Mouse (Mus musculus) heart, adult 2 months (tissue): ENCODE data around the gene Vps4a. TPM values are rescaled to one million over a fixed set of nuclear protein-coding genes. Genes with fewer than 3 reads are reported as not detected.

Source experiments
- DNase-seq, 2 experiments: peaks; one replicate each; pipeline ENCODE4 v3.0.0; 2021
- H3K27ac ChIP-seq: fragments of 200-600 bp; 2 replicates; pipeline ENCODE4 v1.8.1; 2022
- H3K27me3 ChIP-seq: fragments of 200-500 bp; 2 replicates; pipeline ENCODE4 v1.6.1; 2012; ENCODE audit warnings: mild to moderate bottlenecking, low read length, inconsistent platforms, mixed read lengths; ENCODE audit not compliant: control insufficient read depth, insufficient read depth
- H3K36me3 ChIP-seq: fragments of 200-500 bp; 2 replicates; pipeline ENCODE4 v1.6.1; 2012; ENCODE audit warnings: low read length, inconsistent platforms; ENCODE audit not compliant: control insufficient read depth, insufficient read depth
- H3K4me1 ChIP-seq: fragments of 200-500 bp; 2 replicates; pipeline ENCODE4 v1.6.1; 2011; ENCODE audit warnings: low read length; ENCODE audit not compliant: control insufficient read depth, insufficient read depth
- H3K4me3 ChIP-seq: fragments of 200-600 bp; 2 replicates; pipeline ENCODE4 v1.8.1; 2022
- H3K79me2 ChIP-seq: fragments of 200-500 bp; replicated peaks from 2 replicates; pipeline ENCODE4 v1.6.1; 2012; ENCODE audit warnings: mild to moderate bottlenecking, inconsistent platforms, low read length, moderate library complexity, mixed read lengths; ENCODE audit not compliant: control insufficient read depth, insufficient read depth
- H3K9ac ChIP-seq: fragments of 200-500 bp; 2 replicates; pipeline ENCODE4 v1.6.1; 2012; ENCODE audit warnings: low read depth, mild to moderate bottlenecking, control low read depth, inconsistent platforms, low read length, mixed read lengths
- CTCF ChIP-seq: fragments of 200-600 bp; IDR thresholded peaks from 2 replicates; pipeline ENCODE4 v1.8.1; 2022; ENCODE audit warnings: antibody characterized with exemption, mild to moderate bottlenecking, moderate library complexity
- EP300 ChIP-seq: fragments of 200-500 bp; IDR thresholded peaks from 2 replicates; pipeline ENCODE4 v1.6.1; 2011; ENCODE audit warnings: low read depth, low read length, control low read depth; ENCODE audit not compliant: insufficient read depth
- POLR2A ChIP-seq: fragments of 200-500 bp; IDR thresholded peaks from 2 replicates; pipeline ENCODE4 v1.6.1; 2011; ENCODE audit warnings: mild to moderate bottlenecking, low read depth, low read length, control low read depth; ENCODE audit not compliant: insufficient read depth
- WGBS: fragments of 180-500 bp; shearing (Covaris S2); methylation state at CpG from one replicate; pipeline ENCODE4 v1.1.7; 2018; 5-methylcytosine and 5-hydroxymethylcytosine counted together
- intact Hi-C: fragments of 180-260 bp; cut with DNase I; formaldehyde crosslinking; loops from one replicate; pipeline ENCODE4 v1.15.1; 2025
- polyA plus RNA-seq: library from polyadenylated mRNA; depleted of rRNA; stranded (reverse); fragments of >200 nt; gene quantifications from 2 replicates; pipeline ENCODE4 v1.2.3, GENCODE M21; 2012
- total RNA-seq, 2 experiments: library from RNA; stranded (reverse); gene quantifications; 2 replicates each; pipeline ENCODE4 v1.2.3; 2021

Gene Vps4a
- total and polyA plus RNA-seq, 3 experiments = 32.3 to 58.3 (median 57.1) TPM

DNA sequence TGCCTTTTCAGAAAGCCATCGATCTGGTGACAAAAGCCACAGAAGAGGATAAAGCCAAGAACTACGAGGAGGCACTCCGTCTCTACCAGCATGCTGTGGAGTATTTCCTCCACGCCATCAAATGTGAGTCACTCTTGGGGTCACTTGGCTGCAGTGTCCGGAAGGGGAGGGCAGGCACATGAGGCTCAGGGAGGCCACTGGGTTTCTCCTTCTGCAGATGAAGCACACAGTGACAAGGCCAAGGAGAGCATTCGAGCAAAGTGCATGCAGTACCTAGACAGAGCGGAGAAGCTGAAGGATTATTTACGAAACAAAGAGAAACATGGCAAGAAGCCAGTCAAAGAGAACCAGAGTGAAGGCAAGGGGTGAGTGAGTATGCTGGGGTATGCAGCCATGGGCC is 5.6 kb downstream of the Vps4a start:
- TF ChIP-seq CTCF = no peak
- no peak for TF ChIP-seq POLR2A
- TF ChIP-seq EP300 = no peak
- Histone ChIP-seq H3K4me1 (peaks cover 7% of the 10 kb centered on the region), H3K4me3 (no peak overlapping the region), H3K27ac (no peak overlapping the region), H3K79me2 (peaks cover 2% of the 10 kb centered on the region; the same call in 1 of the 2 replicates), H3K9ac (no peak overlapping the region), H3K36me3 (no peaks in the 10 kb centered on the region; the same call in 1 of the 2 replicates), H3K27me3 (no peaks in the 10 kb centered on the region)
- intact Hi-C loops = no loop called here
- peak in 1 of 2 experiments; percentile 25 for DNase-seq
- 39% methylated on average over 8 of the region's 8 CpGs for WGBS

DNA sequence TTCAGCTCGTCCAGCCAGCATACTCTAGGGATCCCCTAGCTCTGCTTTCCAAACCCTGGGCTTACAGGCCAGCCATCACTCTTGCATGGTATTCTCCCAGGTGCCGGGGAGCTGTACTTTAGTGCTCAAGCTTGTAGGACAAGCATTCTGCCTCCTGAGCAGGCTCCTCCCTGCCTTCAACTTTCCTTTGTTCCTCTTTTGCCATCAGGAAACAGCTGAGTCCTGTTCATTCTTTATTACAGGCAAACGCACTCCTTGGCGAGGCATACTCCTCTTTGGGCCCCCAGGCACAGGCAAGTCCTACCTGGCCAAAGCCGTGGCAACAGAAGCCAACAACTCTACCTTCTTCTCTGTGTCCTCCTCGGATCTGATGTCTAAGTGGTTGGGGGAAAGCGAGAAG is 9.6 kb downstream of the Vps4a start:
- Histone ChIP-seq H3K4me1 (peaks cover 5% of the 10 kb centered on the region), H3K4me3 (no peak overlapping the region), H3K27me3 (no peaks in the 10 kb centered on the region), H3K36me3 (peaks cover under 1% of the 10 kb centered on the region), H3K27ac (no peak overlapping the region), H3K79me2 (no peaks in the 10 kb centered on the region; the same call in 1 of the 2 replicates), H3K9ac (no peak overlapping the region)
- WGBS = 70% methylated on average over 7 of the region's 7 CpGs
- TF ChIP-seq EP300 (no peak), POLR2A (no peak), CTCF (no peak)
- DNase-seq = no peak
- intact Hi-C loops = no loop called here

DNA sequence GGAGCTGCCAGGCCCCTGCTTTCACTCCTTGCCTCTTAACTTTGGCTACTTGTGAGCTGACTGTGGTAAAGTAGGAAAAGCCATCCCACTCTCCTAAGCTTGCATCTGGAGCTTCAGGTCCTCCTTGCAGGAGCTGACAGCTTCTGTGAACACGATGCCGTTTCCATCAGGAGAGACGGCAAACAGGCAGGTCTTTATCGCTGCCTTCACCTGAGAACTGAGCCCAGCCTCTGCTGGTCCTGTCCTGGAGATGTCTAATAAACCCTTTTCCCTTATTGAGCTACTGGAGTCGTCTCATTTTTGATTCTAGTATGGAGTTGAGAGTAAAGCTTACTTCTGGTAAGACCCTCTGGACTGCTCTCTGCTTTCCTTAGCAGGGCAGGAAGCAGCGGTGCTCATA is 14.5 kb downstream of the Vps4a start:
- WGBS = 83% methylated on average over 6 of the region's 6 CpGs
- H3K4me3 ChIP-seq = no peak overlapping the region
- TF ChIP-seq CTCF = no peak
- no peak for TF ChIP-seq EP300
- intact Hi-C loops = no loop called here
- H3K27me3 ChIP-seq = no peaks in the 10 kb centered on the region
- DNase-seq = no peak
- no peak overlapping the region for H3K27ac ChIP-seq
- H3K36me3 ChIP-seq = peaks cover 13% of the 10 kb centered on the region
- H3K9ac ChIP-seq = no peak overlapping the region
- H3K4me1 ChIP-seq = peaks cover 5% of the 10 kb centered on the region
- no peaks in the 10 kb centered on the region; the same call in 1 of the 2 replicates for H3K79me2 ChIP-seq

DNA sequence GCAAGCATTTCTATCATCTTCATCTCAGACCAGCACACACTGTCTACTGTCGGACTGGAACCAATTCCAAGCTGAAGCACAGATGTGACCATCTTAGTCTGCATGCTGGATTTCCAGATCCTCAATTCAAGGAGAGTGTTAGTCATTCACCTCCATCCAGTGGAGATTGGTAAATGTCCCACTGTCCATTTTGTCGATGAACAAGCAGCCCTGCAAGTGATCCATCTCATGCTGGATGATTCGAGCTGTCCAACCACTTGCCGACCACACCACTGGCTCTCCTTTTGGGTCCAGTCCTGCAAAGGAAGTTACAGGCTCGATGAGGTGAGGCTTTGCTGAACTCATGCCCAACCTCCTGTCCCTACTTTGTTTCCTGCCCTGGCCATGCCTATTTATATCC is 16.0 kb downstream of the Vps4a start:
- intact Hi-C loops = no loop called here
- DNase-seq = peak in 1 of 2 experiments; percentile 25
- Histone ChIP-seq H3K79me2 (no peaks in the 10 kb centered on the region), H3K36me3 (peaks cover 13% of the 10 kb centered on the region), H3K9ac (no peak overlapping the region), H3K27me3 (no peaks in the 10 kb centered on the region), H3K4me1 (peaks cover 5% of the 10 kb centered on the region), H3K27ac (no peak overlapping the region; the same call in 1 of the 2 replicates), H3K4me3 (no peak overlapping the region)
- 30% methylated on average over 5 of the region's 5 CpGs for WGBS
- no peak for TF ChIP-seq POLR2A
- TF ChIP-seq CTCF = no peak
- no peak for TF ChIP-seq EP300

DNA sequence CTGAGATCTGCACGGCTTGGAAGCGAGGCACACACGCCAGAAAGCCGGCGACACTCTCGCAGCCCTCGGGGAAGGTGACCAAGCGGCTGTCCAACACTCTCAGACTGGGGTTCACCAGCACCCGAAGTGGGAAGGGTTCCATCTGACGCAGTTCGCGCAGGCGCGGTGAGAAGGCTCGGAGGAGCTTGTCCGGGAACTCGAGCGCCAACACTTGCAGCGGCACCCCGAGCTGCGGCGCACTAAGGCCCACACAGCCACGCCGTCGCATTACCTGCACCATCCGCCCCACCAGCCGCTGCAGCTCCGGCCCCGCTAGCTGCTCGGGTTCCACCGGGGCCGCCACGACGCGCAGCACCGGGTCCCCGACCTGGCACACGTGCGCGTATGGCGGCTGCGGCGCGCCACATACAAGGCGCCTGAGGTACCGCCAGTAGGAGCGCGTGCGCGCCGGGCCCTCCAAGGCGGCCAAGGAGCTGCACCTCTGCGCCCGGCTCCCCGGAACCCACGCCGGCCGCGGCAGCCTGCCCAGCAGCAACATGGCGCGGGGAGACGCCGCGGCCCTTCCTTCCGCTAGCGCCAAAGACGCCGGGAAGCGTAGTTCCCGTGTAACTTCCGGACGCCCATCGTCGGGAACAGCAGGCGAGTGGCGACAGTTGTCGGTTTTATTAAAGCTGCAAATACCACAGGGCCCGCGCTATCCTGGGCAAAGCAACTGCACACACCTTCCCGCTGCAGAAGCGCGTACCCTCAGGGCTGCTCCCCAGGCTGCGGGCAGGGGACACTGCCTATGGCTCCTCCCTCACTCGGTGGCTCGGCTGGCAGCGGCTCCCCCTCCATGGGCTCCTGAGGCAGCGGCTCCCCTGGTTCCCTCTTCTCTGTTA is 17.3 kb downstream of the Vps4a start, which contains the start of gene Pdf:
TSS of gene Pdf (minus strand) at position 554 of the 881 bp plus-strand sequence.
- peak within 1 kb of the TSS; percentile 87 for H3K4me3 ChIP-seq
- no peaks in the 10 kb centered on the region for H3K79me2 ChIP-seq
- H3K27me3 ChIP-seq = no peaks in the 10 kb centered on the region
- TF ChIP-seq CTCF (0 out of 2 replicates have a peak, but pooled peaks have one; percentile 13), EP300 (0 out of 2 replicates have a peak, but pooled peaks have one; percentile 47), POLR2A (peak; percentile 82)
- peak within 1 kb of the TSS; percentile 88 for H3K27ac ChIP-seq
- peak; percentile 88 to 89 for DNase-seq
- H3K36me3 ChIP-seq = peaks cover 13% of the 10 kb centered on the region
- WGBS = under 1% methylated on average over 87 of the region's 87 CpGs
- H3K9ac ChIP-seq = peak within 1 kb of the TSS; percentile 89
- intact Hi-C loops = loop anchor here (1.0 kb wide), 1 partner anchor 17 kb away; the partner anchor contains the start of gene Vps4a
- H3K4me1 ChIP-seq = peaks cover 5% of the 10 kb centered on the region

DNA sequence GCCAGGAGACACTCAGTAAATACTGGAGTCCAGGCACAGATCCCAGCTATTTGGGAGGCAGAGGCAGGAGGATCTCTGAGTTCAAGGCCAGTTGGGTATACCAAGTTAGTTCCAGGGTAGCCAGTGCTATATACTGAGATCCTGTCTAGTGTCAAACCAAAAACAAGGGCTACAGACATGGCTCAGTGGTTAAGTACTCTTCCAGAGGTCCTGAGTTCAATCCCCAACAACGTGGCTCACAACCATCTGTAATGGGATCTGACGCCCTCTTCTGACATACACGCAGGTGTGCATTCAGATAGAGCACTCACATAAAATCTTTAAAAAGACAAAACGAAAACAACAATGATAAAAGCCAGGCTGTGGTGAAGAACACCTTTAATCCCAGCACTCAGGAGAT is 18.5 kb downstream of the Vps4a start:
- Histone ChIP-seq H3K79me2 (no peaks in the 10 kb centered on the region), H3K9ac (no peak overlapping the region), H3K27ac (no peak overlapping the region), H3K4me1 (peaks cover 5% of the 10 kb centered on the region), H3K36me3 (peaks cover 13% of the 10 kb centered on the region), H3K4me3 (no peak overlapping the region), H3K27me3 (no peaks in the 10 kb centered on the region)
- intact Hi-C loops = no loop called here
- TF ChIP-seq EP300 (no peak), POLR2A (no peak), CTCF (no peak)
- DNase-seq = no peak
- 92% methylated on average over 4 of the region's 4 CpGs for WGBS
